Mouse (Mus musculus): ENCODE results near the gene Nqo1.

GRCm38 (mm10) chr8:107391136-107391516 is 11.9 kb downstream of the Nqo1 start:
- TF ChIP-seq UBTF (IDR thresholded peaks at IDR 0.05; ENCODE audit: low read depth, low read length) (no peak), POLR2A (IDR thresholded peaks at IDR 0.05; ENCODE audit: low read depth, low read length) (no peak), POLR2AphosphoS2 (IDR thresholded peaks at IDR 0.05; ENCODE audit: low read depth, low read length) (no peak), CHD1 (IDR thresholded peaks at IDR 0.05; ENCODE audit: low read depth, low read length) (no peak), RCOR1 (conservative IDR thresholded peaks at IDR 0.05; ENCODE audit: low read depth, low read length) (no peak), CTCF (conservative IDR thresholded peaks at IDR 0.05 in 1 of 2, IDR thresholded peaks at IDR 0.05 in 1 of 2; ENCODE audit: low read depth in 2 of 2, low read length in 2 of 2) (no peak), CHD2 (IDR thresholded peaks at IDR 0.05; ENCODE audit: low read length) (no peak), SIN3A (IDR thresholded peaks at IDR 0.05; ENCODE audit: low read length) (no peak), ZMIZ1 (IDR thresholded peaks at IDR 0.05; ENCODE audit: low read depth, low read length) (no peak), MAX (IDR thresholded peaks at IDR 0.05; ENCODE audit: low read length) (no peak)

All from CH12.LX (cell line).